Mouse (Mus musculus): Measurements from ENCODE around the gene Olfr147.
"Not testable (repeated sequence)": the region's sequence is repeated elsewhere in the genome, so short reads cannot be mapped to it uniquely, and the experiment has no call there.

Gene Olfr147

GRCm38 (mm10) chr9:38401398-38401797 is at the start of gene Olfr147:
TSS of gene Olfr147 (plus strand) at chr9:38401698.
- DNase-seq (ENCODE audit: low read depth, low spot score): no peak

GRCm38 (mm10) chr9:38366596-38366995 is 34.9 kb upstream of the Olfr147 start, which contains the start of gene Olfr250:
TSS of gene Olfr250 (plus strand) at chr9:38366896.
- DNase-seq (ENCODE audit: low read depth, low spot score): no peak

- no peak for DNase-seq (ENCODE audit: low read depth, low spot score)
Observed at GRCm38 (mm10) chr9:38376786-38377185, 24.7 kb upstream of the Olfr147 start, which contains the start of gene Olfr251. TSS of gene Olfr251 (plus strand) at chr9:38377086.

- not testable (repeated sequence) for DNase-seq (ENCODE audit: low read depth, low spot score)
Observed at GRCm38 (mm10) chr9:38407502-38407901, 6.0 kb downstream of the Olfr147 start.

GRCm38 (mm10) chr9:38413502-38413901 is 12.0 kb downstream of the Olfr147 start:
- DNase-seq (ENCODE audit: low read depth, low spot score): not testable (repeated sequence)

- no peak for DNase-seq (ENCODE audit: low read depth, low spot score)
Observed at GRCm38 (mm10) chr9:38423801-38424200, 22.3 kb downstream of the Olfr147 start.

GRCm38 (mm10) chr9:38427026-38427425 is 25.5 kb downstream of the Olfr147 start:
- no peak for DNase-seq (ENCODE audit: low read depth, low spot score)

GRCm38 (mm10) chr9:38429155-38429554 is 27.7 kb downstream of the Olfr147 start, which contains the start of gene Olfr901:
TSS of gene Olfr901 (plus strand) at chr9:38429455.
- no peak for DNase-seq (ENCODE audit: low read depth, low spot score)

- DNase-seq (ENCODE audit: low read depth, low spot score): no peak
Observed at GRCm38 (mm10) chr9:38447352-38447751, 45.9 kb downstream of the Olfr147 start, which contains the start of gene Olfr902. TSS of gene Olfr902 (plus strand) at chr9:38447652.
